Mouse (Mus musculus): Measurements from ENCODE around the gene Matn4. TPM values are rescaled to one million over a fixed set of nuclear protein-coding genes. Genes with fewer than 3 reads are reported as not detected.

Matn4 gene
- 1.9 and 2.0 TPM in 2 replicates for total RNA-seq (2014; rRNA removed)
- polyA plus RNA-seq (2015; fragmentation: Nextera tagmentation; extraction: Ambion mirVana), result 1.9 and 2.1 TPM in 2 replicates

GRCm38 (mm10) chr2:164405060-164405459, at the start of gene Matn4:
Matn4 (minus strand) TSS chr2:164405160.
- Histone ChIP-seq H3K9me3 (ENCODE audit: low read length) (no peaks in the 10 kb centered on the region), H3K4me2 (ENCODE audit: low read depth, low read length, poor library complexity, severe bottlenecking) (peak within 1 kb of the TSS; percentile 49), H3K9ac (replicated peaks; ENCODE audit: low read length, poor library complexity, severe bottlenecking) (peak within 1 kb of the TSS; percentile 39), H3K36me3 (ENCODE audit: insufficient read depth, low read length) (no peaks in the 10 kb centered on the region), H3K4me1 (ENCODE audit: insufficient read depth, low read length) (no peaks in the 10 kb centered on the region; the same call in 1 of the 2 replicates), H3K27ac (ENCODE audit: low read depth, low read length) (no peak within 1 kb of the TSS), H3K27me3 (ENCODE audit: insufficient read depth, low read length) (peaks cover 87% of the 10 kb centered on the region), H3K4me3 (ENCODE audit: low read depth, low read length) (peak within 1 kb of the TSS; percentile 33)
- no peak for DNase-seq (ENCODE audit: low spot score)
- TF ChIP-seq CTCF (IDR thresholded peaks at IDR 0.05), result no peak
- WGBS, result 15% methylated on average over 9 of the region's 9 CpGs
- ATAC-seq (ENCODE audit: low FRiP score), result no peak

- DNase-seq (ENCODE audit: low spot score) (no peak), ATAC-seq (ENCODE audit: low FRiP score) (no peak)
- no peak overlapping the region for H3K4me2 ChIP-seq (ENCODE audit: low read depth, low read length, poor library complexity, severe bottlenecking)
- H3K4me1 ChIP-seq (ENCODE audit: insufficient read depth, low read length), result no peaks in the 10 kb centered on the region
- H3K27me3 ChIP-seq (ENCODE audit: insufficient read depth, low read length), result no peaks in the 10 kb centered on the region
- H3K9ac ChIP-seq (replicated peaks; ENCODE audit: low read length, poor library complexity, severe bottlenecking), result no peak overlapping the region
- H3K4me3 ChIP-seq (ENCODE audit: low read depth, low read length), result no peak overlapping the region
- H3K36me3 ChIP-seq (ENCODE audit: insufficient read depth, low read length), result no peaks in the 10 kb centered on the region
- H3K27ac ChIP-seq (ENCODE audit: low read depth, low read length), result no peak overlapping the region
- TF ChIP-seq CTCF (IDR thresholded peaks at IDR 0.05), result no peak
- 76% methylated on average over 7 of the region's 7 CpGs for WGBS
- 0 out of 2 replicates have a peak, but pooled peaks cover 4% of the 10 kb centered on the region for H3K9me3 ChIP-seq (ENCODE audit: low read length)
These were observed 49.0 kb upstream of the Matn4 start for GRCm38 (mm10) chr2:164453887-164454500.

- no peaks in the 10 kb centered on the region for H3K4me1 ChIP-seq (ENCODE audit: insufficient read depth, low read length)
- ATAC-seq (ENCODE audit: low FRiP score), result no peak
- no peak overlapping the region for H3K4me2 ChIP-seq (ENCODE audit: low read depth, low read length, poor library complexity, severe bottlenecking)
- H3K9me3 ChIP-seq (ENCODE audit: low read length), result 0 out of 2 replicates have a peak, but pooled peaks cover 4% of the 10 kb centered on the region
- no peak for TF ChIP-seq CTCF (IDR thresholded peaks at IDR 0.05)
- H3K27me3 ChIP-seq (ENCODE audit: insufficient read depth, low read length), result no peaks in the 10 kb centered on the region
- no peak for DNase-seq (ENCODE audit: low spot score)
- H3K9ac ChIP-seq (replicated peaks; ENCODE audit: low read length, poor library complexity, severe bottlenecking), result no peak overlapping the region
- H3K36me3 ChIP-seq (ENCODE audit: insufficient read depth, low read length), result no peaks in the 10 kb centered on the region
- H3K27ac ChIP-seq (ENCODE audit: low read depth, low read length), result no peak overlapping the region
- WGBS, result 87% methylated on average over 14 of the region's 14 CpGs
- H3K4me3 ChIP-seq (ENCODE audit: low read depth, low read length), result no peak overlapping the region
These were observed 48.2 kb upstream of the Matn4 start for GRCm38 (mm10) chr2:164453047-164453757.

GRCm38 (mm10) chr2:164452000-164452676, 47.2 kb upstream of the Matn4 start:
- no peak for ATAC-seq (ENCODE audit: low FRiP score)

GRCm38 (mm10) chr2:164449341-164450042, 44.5 kb upstream of the Matn4 start:
- WGBS, result 89% methylated on average over 14 of the region's 14 CpGs
- ATAC-seq (ENCODE audit: low FRiP score) (no peak), DNase-seq (ENCODE audit: low spot score) (no peak)
- Histone ChIP-seq H3K9ac (replicated peaks; ENCODE audit: low read length, poor library complexity, severe bottlenecking) (no peak overlapping the region), H3K36me3 (ENCODE audit: insufficient read depth, low read length) (no peaks in the 10 kb centered on the region), H3K9me3 (ENCODE audit: low read length) (0 out of 2 replicates have a peak, but pooled peaks cover 4% of the 10 kb centered on the region), H3K4me1 (ENCODE audit: insufficient read depth, low read length) (no peaks in the 10 kb centered on the region), H3K27ac (ENCODE audit: low read depth, low read length) (no peak overlapping the region), H3K4me3 (ENCODE audit: low read depth, low read length) (no peak overlapping the region), H3K27me3 (ENCODE audit: insufficient read depth, low read length) (no peaks in the 10 kb centered on the region), H3K4me2 (ENCODE audit: low read depth, low read length, poor library complexity, severe bottlenecking) (no peak overlapping the region)
- TF ChIP-seq CTCF (IDR thresholded peaks at IDR 0.05), result no peak

More at GRCm38 (mm10) chr2:164452000-164452676, 47.2 kb upstream of the Matn4 start:
- Histone ChIP-seq H3K4me1 (ENCODE audit: insufficient read depth, low read length) (no peaks in the 10 kb centered on the region), H3K9ac (replicated peaks; ENCODE audit: low read length, poor library complexity, severe bottlenecking) (no peak overlapping the region), H3K36me3 (ENCODE audit: insufficient read depth, low read length) (no peaks in the 10 kb centered on the region), H3K4me2 (ENCODE audit: low read depth, low read length, poor library complexity, severe bottlenecking) (no peak overlapping the region), H3K4me3 (ENCODE audit: low read depth, low read length) (no peak overlapping the region), H3K9me3 (ENCODE audit: low read length) (0 out of 2 replicates have a peak, but pooled peaks cover 4% of the 10 kb centered on the region), H3K27ac (ENCODE audit: low read depth, low read length) (no peak overlapping the region), H3K27me3 (ENCODE audit: insufficient read depth, low read length) (no peaks in the 10 kb centered on the region)
- DNase-seq (ENCODE audit: low spot score), result no peak
- no peak for TF ChIP-seq CTCF (IDR thresholded peaks at IDR 0.05)
- 57% methylated on average over 13 of the region's 13 CpGs for WGBS

All from midbrain, postnatal 0 days (tissue).